17 mouse cellular contexts compared by ENCODE assay signal in the genomic region with DNA sequence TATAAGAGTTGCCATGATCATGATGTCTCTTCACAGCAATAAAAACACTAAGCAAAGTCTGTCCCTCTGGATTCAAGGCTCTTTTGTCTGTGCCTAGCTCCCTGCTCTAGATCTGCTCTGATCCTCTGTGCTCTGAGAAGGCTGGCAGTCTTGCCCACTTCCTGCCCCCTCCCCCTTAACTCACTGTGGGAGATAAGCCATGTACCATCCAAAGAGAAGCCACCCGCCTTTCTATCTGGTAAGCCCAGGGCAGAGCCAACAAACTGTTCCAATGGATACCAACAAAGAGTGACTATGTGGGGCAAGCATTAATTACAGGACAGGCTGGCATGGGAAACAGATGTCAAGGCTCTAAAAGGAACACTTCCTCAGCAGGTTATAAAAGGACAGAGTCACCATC.
DNase-seq lines count a peak whose midpoint lies in the region; ATAC-seq lines count a peak whose summit lies in the region.
"Had no signal": no experiment of that assay in that cellular context is flagged by ENCODE, and none has a peak within 500 bp of the region (broad histone marks: within the 10 kb centered on the region; RNA-seq: fewer than 3 reads in every experiment).

No protein-coding gene starts in this region.

- no peak overlapping the region for H3K4me2 ChIP-seq in hindbrain, embryonic 13.5 days
- H3K4me2 ChIP-seq in heart, embryonic 12.5 days = no peak overlapping the region

- peaks cover 10% of the 10 kb centered on the region for H3K4me1 ChIP-seq in hindbrain, embryonic 13.5 days (replicated peaks)
- H3K4me1 ChIP-seq in hindbrain, embryonic 10.5 days (replicated peaks) = peaks cover 10% of the 10 kb centered on the region; the same call in 1 of the 2 replicates
- H3K4me1 ChIP-seq in limb, embryonic 10.5 days = peaks cover 48% of the 10 kb centered on the region
- H3K4me1 ChIP-seq in heart, embryonic 12.5 days (replicated peaks) = peaks cover 11% of the 10 kb centered on the region

- H3K27me3 ChIP-seq in hindbrain, embryonic 13.5 days = no peaks in the 10 kb centered on the region
- no peaks in the 10 kb centered on the region for H3K27me3 ChIP-seq in hindbrain, embryonic 10.5 days (ENCODE audit: insufficient read depth, poor library complexity, severe bottlenecking)
- no peaks in the 10 kb centered on the region for H3K27me3 ChIP-seq in limb, embryonic 10.5 days (ENCODE audit: low read depth, poor library complexity, severe bottlenecking)
- no peaks in the 10 kb centered on the region for H3K27me3 ChIP-seq in heart, embryonic 12.5 days (replicated peaks)

- no peak overlapping the region for H3K27ac ChIP-seq in hindbrain, embryonic 13.5 days
- H3K27ac ChIP-seq in hindbrain, embryonic 10.5 days = no peak overlapping the region
- peak overlapping the region; percentile 56 for H3K27ac ChIP-seq in limb, embryonic 10.5 days
- H3K27ac ChIP-seq in heart, embryonic 12.5 days (ENCODE audit: poor library complexity, severe bottlenecking) = no peak overlapping the region
- H3K27ac ChIP-seq: kidney, postnatal 0 days; macrophage had no signal

- no peak overlapping the region for H3K9ac ChIP-seq in hindbrain, embryonic 13.5 days
- H3K9ac ChIP-seq in heart, embryonic 12.5 days = no peak overlapping the region

- H3K9me3 ChIP-seq in hindbrain, embryonic 13.5 days = no peaks in the 10 kb centered on the region
- H3K9me3 ChIP-seq in hindbrain, embryonic 10.5 days = no peaks in the 10 kb centered on the region
- no peaks in the 10 kb centered on the region for H3K9me3 ChIP-seq in limb, embryonic 10.5 days (replicated peaks)
- H3K9me3 ChIP-seq in heart, embryonic 12.5 days (replicated peaks) = no peaks in the 10 kb centered on the region
- H3K9me3 ChIP-seq: heart, embryonic 10.5 days had no signal

- no peak for DNase-seq in hindbrain, embryonic 10.5 days (ENCODE audit: low spot score)
- DNase-seq in retina, postnatal 1 day = peak; percentile 76
- no peak for DNase-seq in retina, embryonic 14.5 days (ENCODE audit: low spot score)
- DNase-seq in limb, embryonic 10.5 days (ENCODE audit: low spot score) = no peak
- peak; percentile 17 to 19 for DNase-seq in thymus, postnatal 36 days
- DNase-seq in spleen, postnatal 4 days (ENCODE audit: low spot score in 2 of 2) = no peak
- DNase-seq: adrenal gland, postnatal 36 days; gastrocnemius, postnatal 14 days; liver; lung, adult 18-20 months; right cerebral cortex, postnatal 14 days had no signal

- H3K36me3 ChIP-seq in hindbrain, embryonic 13.5 days = no peaks in the 10 kb centered on the region
- no peaks in the 10 kb centered on the region for H3K36me3 ChIP-seq in hindbrain, embryonic 10.5 days
- H3K36me3 ChIP-seq in limb, embryonic 10.5 days = no peaks in the 10 kb centered on the region
- no peaks in the 10 kb centered on the region for H3K36me3 ChIP-seq in heart, embryonic 12.5 days
- H3K36me3 ChIP-seq: heart, embryonic 10.5 days had no signal

- ATAC-seq in hindbrain, embryonic 13.5 days (ENCODE audit: low FRiP score) = 0 out of 2 replicates have a peak, but pooled peaks have one; percentile 7
- no peak for ATAC-seq in heart, embryonic 12.5 days (ENCODE audit: insufficient number of reproducible peaks, low FRiP score)
- ATAC-seq: intestine, embryonic 16.5 days had no signal

- 75% methylated on average over 1 of the region's 1 CpGs for WGBS in hindbrain, embryonic 13.5 days
- WGBS in hindbrain, embryonic 10.5 days = 87% methylated on average over 1 of the region's 1 CpGs
- 77% methylated on average over 1 of the region's 1 CpGs for WGBS in limb, embryonic 10.5 days
- WGBS in heart, embryonic 12.5 days = 72% methylated on average over 1 of the region's 1 CpGs

- H3K4me3 ChIP-seq in hindbrain, embryonic 13.5 days = no peak overlapping the region
- H3K4me3 ChIP-seq in hindbrain, embryonic 10.5 days = no peak overlapping the region
- no peak overlapping the region for H3K4me3 ChIP-seq in limb, embryonic 10.5 days
- no peak overlapping the region for H3K4me3 ChIP-seq in heart, embryonic 12.5 days
- H3K4me3 ChIP-seq: heart, embryonic 10.5 days had no signal

Comparison
In these comparisons a context has a peak if more than half of its experiments do, and no peak if none do; other contexts are left out.
1. DNase-seq: peak in retina, postnatal 1 day (single experiment) and thymus, postnatal 36 days (2 of 2); none in hindbrain, embryonic 10.5 days (single experiment), retina, embryonic 14.5 days (single experiment), limb, embryonic 10.5 days (single experiment) and spleen, postnatal 4 days (0 of 2).